8 mouse cellular contexts compared by ENCODE assay signal in genomic region chr9:120171295-120171694, GRCm38 (mm10). TPM values are rescaled to one million over a fixed set of nuclear protein-coding genes. Genes with fewer than 3 reads are reported as not detected.
DNase-seq lines count a peak whose midpoint lies in the region; ATAC-seq and TF ChIP-seq lines count a peak whose summit lies in the region.

No protein-coding gene starts in this region.

- H3K36me3 ChIP-seq in midbrain, embryonic 10.5 days: no peaks in the 10 kb centered on the region
- H3K36me3 ChIP-seq in midbrain, embryonic 15.5 days (replicated peaks): no peaks in the 10 kb centered on the region
- no peaks in the 10 kb centered on the region for H3K36me3 ChIP-seq in limb, embryonic 14.5 days (ENCODE audit: control insufficient read depth, insufficient read depth, low read length)

- H3K27ac ChIP-seq in midbrain, embryonic 10.5 days (replicated peaks): no peak overlapping the region
- no peak overlapping the region for H3K27ac ChIP-seq in midbrain, embryonic 15.5 days
- H3K27ac ChIP-seq in limb, embryonic 14.5 days (replicated peaks; ENCODE audit: low read depth, low read length): no peak overlapping the region

- no peak for ATAC-seq in midbrain, embryonic 15.5 days (replicated peaks)
- peak; percentile 83 for ATAC-seq in common myeloid progenitor, adult 5-6 weeks (replicated peaks; ENCODE audit: low read depth, poor library complexity, severe bottlenecking)
- ATAC-seq in hematopoietic stem cell, adult 5-6 weeks (replicated peaks in 1 of 2; ENCODE audit: insufficient read depth in 1 of 2, low FRiP score in 2 of 2, low TSS enrichment in 1 of 2, low read depth in 1 of 2, poor library complexity in 2 of 2, severe bottlenecking in 2 of 2): peak; percentile 45 to 59; a peak in 2 of 4 replicates
- ATAC-seq in limb, embryonic 14.5 days (ENCODE audit: low FRiP score, low read depth): no peak

- no peaks in the 10 kb centered on the region for H3K4me1 ChIP-seq in midbrain, embryonic 10.5 days
- H3K4me1 ChIP-seq in midbrain, embryonic 15.5 days: no peaks in the 10 kb centered on the region
- no peaks in the 10 kb centered on the region for H3K4me1 ChIP-seq in limb, embryonic 14.5 days (ENCODE audit: control insufficient read depth, insufficient read depth, low read length)

- no peak overlapping the region for H3K4me2 ChIP-seq in midbrain, embryonic 15.5 days
- no peak overlapping the region for H3K4me2 ChIP-seq in limb, embryonic 14.5 days (replicated peaks; ENCODE audit: low read depth, low read length, severe bottlenecking)

- peaks cover 10% of the 10 kb centered on the region; the same call in 1 of the 2 replicates for H3K27me3 ChIP-seq in midbrain, embryonic 10.5 days (ENCODE audit: low read depth, poor library complexity, severe bottlenecking)
- H3K27me3 ChIP-seq in midbrain, embryonic 15.5 days (replicated peaks): no peaks in the 10 kb centered on the region
- H3K27me3 ChIP-seq in limb, embryonic 14.5 days (ENCODE audit: control insufficient read depth, insufficient read depth, low read length): no peaks in the 10 kb centered on the region

- 49% methylated on average over 5 of the region's 5 CpGs for WGBS in midbrain, embryonic 10.5 days
- WGBS in midbrain, embryonic 15.5 days: 49% methylated on average over 5 of the region's 5 CpGs
- 43% methylated on average over 5 of the region's 5 CpGs for WGBS in limb, embryonic 14.5 days

- peaks cover 12% of the 10 kb centered on the region; the same call in 1 of the 2 replicates for H3K9me3 ChIP-seq in midbrain, embryonic 10.5 days (replicated peaks)
- H3K9me3 ChIP-seq in midbrain, embryonic 15.5 days: no peaks in the 10 kb centered on the region
- H3K9me3 ChIP-seq in limb, embryonic 14.5 days (ENCODE audit: control insufficient read depth, low read length): no peaks in the 10 kb centered on the region

- H3K9ac ChIP-seq in midbrain, embryonic 15.5 days: no peak overlapping the region
- no peak overlapping the region for H3K9ac ChIP-seq in limb, embryonic 14.5 days (ENCODE audit: low read depth, low read length, severe bottlenecking)

- no peak for TF ChIP-seq POLR2A in limb, embryonic 14.5 days (IDR thresholded peaks at IDR 0.05; ENCODE audit: borderline replicate concordance, extremely low read depth, insufficient read depth, insufficient read length)

- H3K4me3 ChIP-seq in midbrain, embryonic 10.5 days: no peak overlapping the region
- no peak overlapping the region for H3K4me3 ChIP-seq in midbrain, embryonic 15.5 days
- no peak overlapping the region for H3K4me3 ChIP-seq in limb, embryonic 14.5 days (replicated peaks; ENCODE audit: low read length)

- DNase-seq in midbrain, embryonic 10.5 days (ENCODE audit: low spot score): peak; percentile 58
- DNase-seq in R1 (ENCODE audit: low read depth, low spot score): peak; percentile 79
- DNase-seq in limb, embryonic 14.5 days (ENCODE audit: low spot score): peak; percentile 20
- peak; percentile 46 for DNase-seq in retina, postnatal 7 days (ENCODE audit: low read depth, low spot score)
- peak; percentile 58 to 65 for DNase-seq in urinary bladder, postnatal 36 days (ENCODE audit: low spot score in 2 of 2)

RNA-seq across cellular contexts. Expression of gene Mobp, which starts 21.8 kb away (rescaled TPM):
- 0.22 and 0.73 TPM in 2 replicates for polyA plus RNA-seq in midbrain, embryonic 10.5 days (2016; fragmentation: Nextera tagmentation; extraction: Ambion mirVana)
- polyA plus RNA-seq in midbrain, embryonic 15.5 days (2015; fragmentation: Nextera tagmentation; extraction: Ambion mirVana): not detected in 2 replicates
- total RNA-seq in common myeloid progenitor, adult 5-6 weeks (2017): not detected in 2 replicates
- not detected in 2 replicates for total RNA-seq in hematopoietic stem cell, adult 5-6 weeks (2017)
- polyA plus RNA-seq in limb, embryonic 14.5 days (2012; rRNA removed): not detected in 2 replicates
- not detected in 2 replicates for polyA plus RNA-seq in limb, embryonic 14.5 days (2014; fragmentation: Nextera tagmentation; extraction: Ambion mirVana)

RNA-seq across cellular contexts. Expression of gene Rpsa, which starts 43.8 kb away (rescaled TPM):
- polyA plus RNA-seq in midbrain, embryonic 10.5 days (2016; fragmentation: Nextera tagmentation; extraction: Ambion mirVana): 1,349 and 1,575 TPM in 2 replicates
- polyA plus RNA-seq in midbrain, embryonic 15.5 days (2015; fragmentation: Nextera tagmentation; extraction: Ambion mirVana): 917 and 949 TPM in 2 replicates
- 5,315 and 5,374 TPM in 2 replicates for total RNA-seq in common myeloid progenitor, adult 5-6 weeks (2017)
- 4,483 and 5,767 TPM in 2 replicates for total RNA-seq in hematopoietic stem cell, adult 5-6 weeks (2017)
- 2,717 and 3,331 TPM in 2 replicates for polyA plus RNA-seq in limb, embryonic 14.5 days (2012; rRNA removed)
- 2,066 and 2,128 TPM in 2 replicates for polyA plus RNA-seq in limb, embryonic 14.5 days (2014; fragmentation: Nextera tagmentation; extraction: Ambion mirVana)

Comparison
In these comparisons a context has a peak if more than half of its experiments do, and no peak if none do; other contexts are left out.
1. DNase-seq: peak in every context shown above with its lines; median percentile 79 in R1; 62 in urinary bladder, postnatal 36 days; 58 in midbrain, embryonic 10.5 days; 46 in retina, postnatal 7 days; 20 in limb, embryonic 14.5 days.
2. ATAC-seq: peak in common myeloid progenitor, adult 5-6 weeks (single experiment) and hematopoietic stem cell, adult 5-6 weeks (2 of 2); none in midbrain, embryonic 15.5 days (single experiment) and limb, embryonic 14.5 days (single experiment).